In the genomic region with DNA sequence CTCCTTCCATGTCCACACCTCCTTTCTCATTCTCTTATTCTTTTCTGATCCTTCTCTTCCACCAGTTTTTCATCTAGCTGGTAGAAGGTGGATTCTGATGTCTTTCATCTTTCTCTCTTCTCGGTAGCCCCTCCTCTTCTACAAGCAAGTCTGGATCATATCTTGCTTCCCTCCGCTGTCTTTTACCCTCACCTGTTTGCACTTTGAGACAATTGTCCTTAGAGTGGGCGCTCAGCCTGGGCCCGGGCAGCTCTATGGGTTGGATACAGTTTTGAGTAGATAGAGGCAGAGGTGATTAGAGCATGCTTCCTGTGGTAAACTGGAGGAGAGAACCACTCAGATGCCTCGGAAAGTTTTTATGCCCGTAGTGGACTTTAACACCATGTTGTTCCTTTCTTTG, we compare ENCODE assay signal across 18 mouse cellular contexts. TPM values are rescaled to one million over a fixed set of nuclear protein-coding genes. Genes with fewer than 3 reads are reported as not detected.
DNase-seq lines count a peak whose midpoint lies in the region; ATAC-seq lines count a peak whose summit lies in the region.
"Had no signal": no experiment of that assay in that cellular context is flagged by ENCODE, and none has a peak within 500 bp of the region (broad histone marks: within the 10 kb centered on the region; RNA-seq: fewer than 3 reads in every experiment).

No protein-coding gene starts in this region.

- no peaks in the 10 kb centered on the region for H3K27me3 ChIP-seq in heart, embryonic 11.5 days (ENCODE audit: control insufficient read depth, insufficient read depth, low read length)
- no peaks in the 10 kb centered on the region for H3K27me3 ChIP-seq in heart, embryonic 10.5 days (ENCODE audit: insufficient read depth, poor library complexity, severe bottlenecking)
- H3K27me3 ChIP-seq: Patski had no signal

- H3K4me2 ChIP-seq in heart, embryonic 11.5 days = no peak overlapping the region

- no peak for ATAC-seq in heart, embryonic 11.5 days (replicated peaks; ENCODE audit: insufficient number of reproducible peaks, low FRiP score, low TSS enrichment)
- ATAC-seq: activated CD4-positive, CD25-positive, alpha-beta regulatory T cell, adult 4 months; CD4-positive, CD25-positive, alpha-beta regulatory T cell, adult 4 months; Patski had no signal

- no peaks in the 10 kb centered on the region for H3K4me1 ChIP-seq in heart, embryonic 11.5 days (ENCODE audit: control insufficient read depth, insufficient read depth, low read length)
- no peaks in the 10 kb centered on the region for H3K4me1 ChIP-seq in heart, embryonic 10.5 days

- 78% methylated on average over 6 of the region's 6 CpGs for WGBS in heart, embryonic 11.5 days (ENCODE audit: insufficient replicate concordance)
- WGBS in heart, embryonic 10.5 days = 79% methylated on average over 6 of the region's 6 CpGs

- no peak overlapping the region for H3K4me3 ChIP-seq in heart, embryonic 11.5 days (ENCODE audit: low read depth, low read length)
- H3K4me3 ChIP-seq in heart, embryonic 10.5 days = no peak overlapping the region

- H3K9ac ChIP-seq in heart, embryonic 11.5 days (ENCODE audit: low read depth, low read length) = no peak overlapping the region

- no peaks in the 10 kb centered on the region for H3K36me3 ChIP-seq in heart, embryonic 11.5 days (ENCODE audit: control insufficient read depth, insufficient read depth, low read length)
- H3K36me3 ChIP-seq in heart, embryonic 10.5 days = no peaks in the 10 kb centered on the region
- H3K36me3 ChIP-seq: G1E had no signal

- no peak overlapping the region for H3K27ac ChIP-seq in heart, embryonic 11.5 days (ENCODE audit: low read depth, low read length)
- H3K27ac ChIP-seq in heart, embryonic 10.5 days = no peak overlapping the region

- no peaks in the 10 kb centered on the region for H3K9me3 ChIP-seq in heart, embryonic 11.5 days (replicated peaks; ENCODE audit: control insufficient read depth, low read length)
- H3K9me3 ChIP-seq in heart, embryonic 10.5 days = no peaks in the 10 kb centered on the region
- H3K9me3 ChIP-seq: G1E had no signal

- DNase-seq in heart, adult 11 months = peak; percentile 79
- peak; percentile 54 for DNase-seq in heart, embryonic 10.5 days (ENCODE audit: low spot score)
- DNase-seq in heart, postnatal 4 days = no peak
- DNase-seq: adrenal gland, adult 2 months; adrenal gland, adult 8-10 months; adrenal gland, postnatal 10 days; adrenal gland, postnatal 14 days; adrenal gland, postnatal 25 days; adrenal gland, postnatal 36 days; B cell, adult 2 months; cerebellum, adult 11 months; cerebellum, adult 11-12 months; cerebellum, adult 18-20 months had no signal

RNA-seq across cellular contexts. Expression of a gene that starts 33.5 kb away (rescaled TPM):
- polyA plus RNA-seq in heart, embryonic 11.5 days (2014; fragmentation: Nextera tagmentation; extraction: Ambion mirVana) = 0.27 TPM in 1 of 2 replicates, not detected in the other
- 0.10 and 0.46 TPM in 2 replicates for polyA plus RNA-seq in heart, embryonic 10.5 days (2016; fragmentation: Nextera tagmentation; extraction: Ambion mirVana)
- total RNA-seq in heart, postnatal 4 days (2021) = under 1 TPM; 0.05 to 0.14 TPM
- polyA plus RNA-seq: CD4-positive, CD25-positive, alpha-beta regulatory T cell, adult 4 months had no signal
